Mouse (Mus musculus) limb, embryonic 12.5 days (tissue): ENCODE measurements around the gene Erbb3. TPM values are rescaled to one million over a fixed set of nuclear protein-coding genes. Genes with fewer than 3 reads are reported as not detected.
A peak's percentile ranks its signal among the peaks of the same experiment; 100 is the strongest.

Experiments used
- ATAC-seq: fragments of 200-750 bp; cut with Nextera tagmentation; 2 replicates; pipeline ENCODE4 v1.8.0; 2017; ENCODE audit warnings: low read depth, moderate TSS enrichment; ENCODE audit not compliant: insufficient number of reproducible peaks, insufficient read depth, low FRiP score, low TSS enrichment
- H3K27ac ChIP-seq: fragments of 300-500 bp; sonication (generic); 2 replicates; pipeline ENCODE4 v1.5.1; 2016; ENCODE audit warnings: mild to moderate bottlenecking, moderate library complexity
- H3K27me3 ChIP-seq: fragments of 300-500 bp; sonication (generic); 2 replicates; pipeline ENCODE4 v1.6.1; 2016; ENCODE audit warnings: mild to moderate bottlenecking, moderate library complexity
- H3K36me3 ChIP-seq: fragments of 300-500 bp; sonication (generic); 2 replicates; pipeline ENCODE4 v1.6.1; 2016; ENCODE audit warnings: mild to moderate bottlenecking, moderate library complexity
- H3K4me1 ChIP-seq: fragments of 300-500 bp; sonication (generic); replicated peaks from 2 replicates; pipeline ENCODE4 v1.6.1; 2016
- H3K4me2 ChIP-seq: fragments of 300-500 bp; sonication (generic); 2 replicates; pipeline ENCODE4 v1.6.1; 2016; ENCODE audit warnings: mild to moderate bottlenecking, moderate library complexity
- H3K4me3 ChIP-seq: fragments of 300-500 bp; sonication (generic); replicated peaks from 2 replicates; pipeline ENCODE4 v1.5.1; 2016; ENCODE audit warnings: mild to moderate bottlenecking
- H3K9ac ChIP-seq: fragments of 300-500 bp; sonication (generic); replicated peaks from 2 replicates; pipeline ENCODE4 v1.6.1; 2016; ENCODE audit warnings: mild to moderate bottlenecking, moderate library complexity
- H3K9me3 ChIP-seq: fragments of 300-500 bp; sonication (generic); 2 replicates; pipeline ENCODE4 v1.6.1; 2016; ENCODE audit warnings: mild to moderate bottlenecking, moderate library complexity
- WGBS: fragments of 180-500 bp; shearing (Covaris S2); methylation state at CpG from one replicate; pipeline ENCODE4 v1.1.7; 2016; 5-methylcytosine and 5-hydroxymethylcytosine counted together
- polyA plus RNA-seq: library from polyadenylated mRNA; unstranded; fragments of >200 nt; fragmentation: Nextera tagmentation; extraction: Ambion mirVana; gene quantifications from 2 replicates; pipeline ENCODE4 v1.2.1, GENCODE M21; 2016

Erbb3 gene
- polyA plus RNA-seq, 1 experiment from 2014 or later = 16.6 TPM

GRCm38 (mm10) chr10:128586546-128586945 lies 2.9 kb downstream of the Erbb3 start:
- H3K27ac ChIP-seq = peak overlapping the region; percentile 69; the same call in 1 of the 2 replicates
- H3K36me3 ChIP-seq = no peaks in the 10 kb centered on the region
- H3K4me2 ChIP-seq = peak overlapping the region; percentile 98
- H3K4me1 ChIP-seq = peaks cover 39% of the 10 kb centered on the region
- peak overlapping the region; percentile 2; the same call in 1 of the 2 replicates for H3K4me3 ChIP-seq
- H3K27me3 ChIP-seq = peaks cover 80% of the 10 kb centered on the region
- H3K9me3 ChIP-seq = no peaks in the 10 kb centered on the region
- no peak overlapping the region for H3K9ac ChIP-seq
- WGBS = 18% methylated on average over 1 of the region's 1 CpGs
- no peak for ATAC-seq

- no peaks in the 10 kb centered on the region for H3K36me3 ChIP-seq
- no peak overlapping the region for H3K9ac ChIP-seq
- no peak overlapping the region for H3K27ac ChIP-seq
- WGBS = 5% methylated on average over 4 of the region's 4 CpGs
- H3K9me3 ChIP-seq = no peaks in the 10 kb centered on the region
- H3K4me3 ChIP-seq = no peak overlapping the region
- H3K4me1 ChIP-seq = peaks cover 38% of the 10 kb centered on the region
- H3K4me2 ChIP-seq = no peak overlapping the region
- no peak for ATAC-seq
- H3K27me3 ChIP-seq = peaks cover 68% of the 10 kb centered on the region
Observed at GRCm38 (mm10) chr10:128584386-128584785, 5.1 kb downstream of the Erbb3 start.

- H3K9me3 ChIP-seq = no peaks in the 10 kb centered on the region
- H3K4me1 ChIP-seq = peaks cover 31% of the 10 kb centered on the region
- no peak overlapping the region for H3K27ac ChIP-seq
- no peak for ATAC-seq
- no peak overlapping the region for H3K4me3 ChIP-seq
- WGBS = 26% methylated on average over 7 of the region's 7 CpGs
- no peaks in the 10 kb centered on the region for H3K36me3 ChIP-seq
- peak overlapping the region; percentile 18; the same call in 1 of the 2 replicates for H3K9ac ChIP-seq
- H3K27me3 ChIP-seq = peaks cover 60% of the 10 kb centered on the region
- no peak overlapping the region for H3K4me2 ChIP-seq
Observed at GRCm38 (mm10) chr10:128583644-128584043, 5.8 kb downstream of the Erbb3 start.

- Histone ChIP-seq H3K27ac (no peak overlapping the region), H3K4me3 (no peak overlapping the region)
Observed at GRCm38 (mm10) chr10:128579731-128580130, 9.7 kb downstream of the Erbb3 start.

GRCm38 (mm10) chr10:128579298-128579697 lies 10.2 kb downstream of the Erbb3 start:
- Histone ChIP-seq H3K4me2 (no peak overlapping the region), H3K4me1 (peaks cover 6% of the 10 kb centered on the region; the same call in 1 of the 2 replicates), H3K36me3 (0 out of 2 replicates have a peak, but pooled peaks cover 15% of the 10 kb centered on the region), H3K9me3 (0 out of 2 replicates have a peak, but pooled peaks cover 4% of the 10 kb centered on the region), H3K9ac (no peak overlapping the region), H3K27me3 (peaks cover 17% of the 10 kb centered on the region), H3K4me3 (no peak overlapping the region), H3K27ac (no peak overlapping the region)
- 79% methylated on average over 3 of the region's 3 CpGs for WGBS
- ATAC-seq = no peak

More at GRCm38 (mm10) chr10:128579731-128580130, 9.7 kb downstream of the Erbb3 start:
- Histone ChIP-seq H3K4me1 (peaks cover 11% of the 10 kb centered on the region; the same call in 1 of the 2 replicates), H3K4me2 (no peak overlapping the region), H3K9ac (no peak overlapping the region), H3K27me3 (peaks cover 21% of the 10 kb centered on the region), H3K36me3 (0 out of 2 replicates have a peak, but pooled peaks cover 15% of the 10 kb centered on the region), H3K9me3 (0 out of 2 replicates have a peak, but pooled peaks cover 4% of the 10 kb centered on the region)
- ATAC-seq = no peak
- WGBS = 66% methylated on average over 4 of the region's 4 CpGs

GRCm38 (mm10) chr10:128578330-128578729 lies 11.1 kb downstream of the Erbb3 start:
- Histone ChIP-seq H3K36me3 (0 out of 2 replicates have a peak, but pooled peaks cover 15% of the 10 kb centered on the region), H3K9ac (no peak overlapping the region), H3K27ac (no peak overlapping the region), H3K4me2 (no peak overlapping the region), H3K9me3 (0 out of 2 replicates have a peak, but pooled peaks cover 4% of the 10 kb centered on the region), H3K4me3 (no peak overlapping the region), H3K4me1 (no peaks in the 10 kb centered on the region), H3K27me3 (peaks cover 9% of the 10 kb centered on the region)
- no peak for ATAC-seq
- WGBS = 68% methylated on average over 11 of the region's 11 CpGs

- no peak for ATAC-seq
- peaks cover 22% of the 10 kb centered on the region; the same call in 1 of the 2 replicates for H3K36me3 ChIP-seq
Observed at GRCm38 (mm10) chr10:128575063-128575462, 14.4 kb downstream of the Erbb3 start.

GRCm38 (mm10) chr10:128565788-128566531 lies 23.5 kb downstream of the Erbb3 start, which contains the start of gene Pa2g4:
TSS of gene Pa2g4 (minus strand) at chr10:128565987.
- Histone ChIP-seq H3K9ac (peak within 1 kb of the TSS; percentile 96), H3K4me2 (peak within 1 kb of the TSS; percentile 90), H3K9me3 (no peaks in the 10 kb centered on the region), H3K4me3 (peak within 1 kb of the TSS; percentile 93), H3K4me1 (peaks cover 21% of the 10 kb centered on the region), H3K36me3 (peaks cover 35% of the 10 kb centered on the region), H3K27me3 (no peaks in the 10 kb centered on the region), H3K27ac (peak within 1 kb of the TSS; percentile 96)
- peak; percentile 99 for ATAC-seq
- under 1% methylated on average over 56 of the region's 58 CpGs for WGBS

More at GRCm38 (mm10) chr10:128575063-128575462, 14.4 kb downstream of the Erbb3 start:
- peaks cover 5% of the 10 kb centered on the region; the same call in 1 of the 2 replicates for H3K27me3 ChIP-seq
- H3K4me3 ChIP-seq = no peak overlapping the region
- H3K4me2 ChIP-seq = no peak overlapping the region
- 94% methylated on average over 2 of the region's 2 CpGs for WGBS
- no peak overlapping the region for H3K27ac ChIP-seq
- H3K9me3 ChIP-seq = 0 out of 2 replicates have a peak, but pooled peaks cover 4% of the 10 kb centered on the region
- H3K4me1 ChIP-seq = no peaks in the 10 kb centered on the region
- no peak overlapping the region for H3K9ac ChIP-seq

- no peaks in the 10 kb centered on the region for H3K9me3 ChIP-seq
- H3K4me3 ChIP-seq = peak overlapping the region; percentile 93
- peak overlapping the region; percentile 90 for H3K4me2 ChIP-seq
- 1% methylated on average over 46 of the region's 46 CpGs for WGBS
- ATAC-seq = peak; percentile 33
- peaks cover 42% of the 10 kb centered on the region for H3K36me3 ChIP-seq
- peaks cover 21% of the 10 kb centered on the region for H3K4me1 ChIP-seq
- H3K27ac ChIP-seq = peak overlapping the region; percentile 96
- peak overlapping the region; percentile 96 for H3K9ac ChIP-seq
- H3K27me3 ChIP-seq = no peaks in the 10 kb centered on the region
Observed at GRCm38 (mm10) chr10:128565206-128565787, 24.2 kb downstream of the Erbb3 start.

GRCm38 (mm10) chr10:128563544-128563943 lies 25.9 kb downstream of the Erbb3 start:
- Histone ChIP-seq H3K4me3 (no peak overlapping the region), H3K27me3 (no peaks in the 10 kb centered on the region), H3K9ac (0 out of 2 replicates have a peak overlapping the region, but pooled peaks have one; percentile 31), H3K27ac (0 out of 2 replicates have a peak overlapping the region, but pooled peaks have one; percentile 23), H3K4me2 (peak overlapping the region; percentile 90; the same call in 1 of the 2 replicates), H3K4me1 (peaks cover 21% of the 10 kb centered on the region), H3K9me3 (no peaks in the 10 kb centered on the region), H3K36me3 (peaks cover 55% of the 10 kb centered on the region)
- 91% methylated on average over 6 of the region's 6 CpGs for WGBS
- ATAC-seq = no peak

- H3K4me1 ChIP-seq = no peaks in the 10 kb centered on the region
- H3K4me3 ChIP-seq = no peak overlapping the region
- H3K4me2 ChIP-seq = no peak overlapping the region
- 63% methylated on average over 6 of the region's 6 CpGs for WGBS
- H3K27me3 ChIP-seq = no peaks in the 10 kb centered on the region
- H3K9me3 ChIP-seq = no peaks in the 10 kb centered on the region
- no peak for ATAC-seq
- H3K27ac ChIP-seq = no peak overlapping the region
- peaks cover 55% of the 10 kb centered on the region for H3K36me3 ChIP-seq
- H3K9ac ChIP-seq = no peak overlapping the region
Observed at GRCm38 (mm10) chr10:128556963-128557362, 32.5 kb downstream of the Erbb3 start.
